Mouse (Mus musculus) cerebellum, postnatal 4 days (tissue): Measurements from ENCODE around the gene Supt5.

Experiments used
- DNase-seq, 2 experiments: peaks; one replicate each; pipeline ENCODE4 v3.0.0; 2022; ENCODE audit warnings: low spot score in 2 of 2, mixed read lengths in 1 of 2

The Supt5 gene

DNA sequence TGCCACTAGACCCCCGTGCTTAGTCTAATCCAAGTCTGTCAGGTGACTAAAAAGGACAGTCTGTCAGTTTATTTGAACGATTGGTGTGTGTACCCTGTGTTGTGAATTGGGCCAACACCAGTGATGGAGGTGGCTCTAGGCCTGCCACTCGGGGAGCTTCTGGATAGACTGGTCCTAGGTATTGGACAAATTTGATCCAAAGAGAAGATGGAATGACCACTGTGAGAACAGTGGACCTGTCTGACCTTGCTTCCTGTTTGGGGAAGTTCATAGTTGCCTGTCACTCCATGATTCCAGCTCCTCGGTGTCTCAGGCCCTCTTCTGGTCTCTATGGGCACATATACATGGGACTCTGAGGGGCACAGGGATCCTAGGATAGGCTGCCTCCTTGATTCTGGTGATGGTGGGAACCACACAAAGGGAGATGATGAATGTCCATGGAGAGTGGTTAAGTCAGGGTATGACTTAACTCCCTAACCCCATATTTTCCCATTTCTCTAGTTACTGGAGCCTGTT is 13.2 kb upstream of the Supt5 start:
- no peak for DNase-seq

DNA sequence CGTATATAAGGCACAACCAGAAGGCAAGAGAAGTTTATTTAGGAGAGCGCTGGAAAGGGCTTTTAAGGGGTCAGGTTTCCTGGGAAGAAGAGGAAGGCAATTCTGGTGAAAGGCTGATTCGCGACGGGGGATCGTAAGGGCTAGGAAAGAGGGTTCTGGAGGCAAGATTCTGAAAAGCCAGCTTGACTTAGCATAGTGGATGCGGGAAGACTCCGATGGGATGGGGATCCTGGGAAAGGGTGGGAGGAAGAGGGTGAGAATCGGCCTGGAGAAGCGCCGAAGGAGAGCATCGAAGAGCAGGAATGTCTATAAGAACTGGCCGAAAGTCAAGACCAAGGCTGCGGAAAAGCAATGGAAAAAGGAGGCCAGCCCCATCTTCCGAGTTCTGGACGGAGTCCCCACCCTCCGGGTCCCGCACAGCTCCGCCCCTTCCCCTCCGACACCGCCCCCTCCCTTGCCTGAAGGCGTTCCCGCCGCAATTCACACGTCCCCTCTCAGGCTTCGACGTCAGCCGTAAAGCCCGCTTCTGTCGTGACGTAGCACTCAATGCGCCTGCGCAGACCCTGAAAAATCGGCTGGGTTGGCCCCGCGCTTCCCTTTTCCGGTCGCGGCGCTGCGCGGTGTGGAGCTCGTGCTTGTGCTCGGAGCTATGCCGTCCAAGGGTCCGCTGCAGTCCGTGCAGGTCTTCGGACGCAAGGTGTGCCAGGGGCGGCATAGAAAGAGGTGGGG is 11.8 kb upstream of the Supt5 start, which contains the start of gene Rps16:
Rps16 (plus strand) TSS at position 498 of the 729 bp plus-strand sequence.
- DNase-seq = peak; percentile 98 to 99

DNA sequence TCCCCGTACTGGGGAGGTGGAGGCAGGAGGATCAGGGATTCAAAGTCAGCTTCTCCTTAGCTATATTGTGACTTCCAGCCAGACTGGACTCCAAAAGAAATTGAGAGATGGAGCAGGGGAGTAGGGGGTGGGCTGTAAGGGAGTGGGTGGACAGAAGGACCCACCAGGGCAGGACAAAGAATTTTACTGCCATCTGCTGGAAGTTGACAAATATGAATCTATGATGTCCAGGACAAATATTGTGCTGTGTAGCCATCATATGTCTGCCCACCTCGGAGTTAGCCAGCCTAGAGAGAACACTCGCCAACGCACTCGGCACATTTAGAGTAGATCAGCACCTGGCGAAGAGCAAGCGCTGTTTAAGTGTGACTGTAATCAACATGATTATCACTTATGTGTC is 10.1 kb upstream of the Supt5 start:
- no peak for DNase-seq

DNA sequence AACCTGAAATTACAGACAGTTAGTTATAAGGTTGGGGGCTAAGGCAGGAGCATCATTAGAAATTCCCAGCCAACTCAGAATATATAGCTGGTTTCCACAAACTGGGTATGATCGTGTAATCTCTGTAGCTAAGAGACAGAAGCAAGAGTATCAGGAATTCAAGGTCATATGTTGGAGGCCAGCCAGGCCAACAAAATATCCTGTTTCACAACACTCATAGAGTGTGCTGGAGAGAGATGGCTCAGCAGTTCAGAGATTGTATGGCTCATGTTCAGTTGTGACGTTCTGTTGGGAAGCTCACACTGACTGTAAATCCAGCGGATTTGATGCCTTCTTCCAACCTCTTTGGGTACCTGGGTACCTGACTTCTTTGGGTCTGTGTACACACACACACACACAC is 9.2 kb upstream of the Supt5 start:
- no peak for DNase-seq

DNA sequence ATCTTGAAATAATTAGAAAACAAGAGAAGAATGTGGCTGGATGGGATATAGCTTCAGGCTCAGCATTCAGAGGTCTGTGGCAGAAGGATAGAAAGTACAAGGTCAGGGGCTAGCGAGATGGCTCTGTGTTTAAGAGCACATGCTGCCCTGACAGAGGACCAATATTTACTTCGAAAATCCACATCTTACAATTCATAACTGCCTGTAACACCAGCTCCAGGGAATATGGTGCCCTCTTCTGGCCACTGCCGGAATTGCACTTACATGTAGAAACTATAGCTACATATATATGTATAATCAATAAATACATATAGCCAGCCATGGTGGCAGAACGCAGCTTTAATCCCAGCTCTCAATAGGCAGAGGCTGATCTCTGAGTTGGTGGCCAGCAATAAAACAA is 6.1 kb upstream of the Supt5 start:
- peak in 1 of 2 experiments; percentile 66 for DNase-seq

DNA sequence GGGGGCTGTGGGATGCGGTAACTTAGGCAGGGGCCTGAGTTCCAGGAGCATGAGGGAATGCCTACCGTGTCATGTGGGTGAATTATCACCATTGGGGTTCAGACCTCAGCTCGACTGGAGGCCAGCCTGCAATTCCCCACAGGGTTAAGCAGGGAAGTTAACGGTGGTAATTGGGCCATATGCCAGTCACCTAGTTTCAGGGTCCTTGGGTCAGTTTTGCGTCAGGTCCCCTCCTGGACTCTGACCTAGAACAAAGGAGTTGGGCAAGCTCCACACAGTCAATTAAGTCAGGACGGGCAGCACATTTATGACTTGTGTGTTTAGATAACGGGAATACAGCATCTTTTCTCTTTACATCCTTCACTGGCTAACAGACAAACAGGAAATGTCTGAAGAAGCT is 2.8 kb upstream of the Supt5 start:
- DNase-seq = no peak

DNA sequence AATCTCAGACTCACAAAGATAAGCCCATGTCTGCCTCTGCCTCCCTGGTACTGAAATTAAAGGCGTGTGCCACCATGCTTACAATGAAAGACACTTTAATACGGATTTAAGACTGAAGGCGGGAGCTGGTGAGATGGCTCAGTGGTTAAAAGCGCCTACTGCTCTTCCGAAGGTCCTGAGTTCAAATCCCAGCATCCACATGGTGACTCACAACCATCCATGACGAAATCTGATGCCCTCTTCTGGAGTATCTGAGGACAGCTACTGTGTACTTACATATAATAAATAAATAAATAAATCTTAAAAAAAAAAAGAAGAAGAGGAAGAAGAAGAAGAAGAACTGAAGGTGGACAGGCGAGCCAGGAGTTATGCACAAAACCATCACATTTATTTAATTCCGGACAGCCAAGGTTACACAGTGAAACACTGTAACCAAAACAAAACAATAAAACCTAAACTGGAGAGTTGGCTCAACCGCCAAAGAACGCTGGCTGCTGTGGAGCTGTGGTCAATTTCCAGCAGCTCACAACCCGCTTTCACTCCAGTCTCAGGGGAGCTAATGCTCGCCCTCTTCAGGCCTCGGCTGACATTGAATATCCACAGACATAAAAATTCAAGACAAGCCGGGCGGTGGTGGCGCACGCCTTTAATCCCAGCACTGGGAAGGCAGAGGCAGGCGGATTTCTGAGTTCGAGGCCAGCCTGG is 819 bp upstream of the Supt5 start:
- peak in 1 of 2 experiments; percentile 24 for DNase-seq

DNA sequence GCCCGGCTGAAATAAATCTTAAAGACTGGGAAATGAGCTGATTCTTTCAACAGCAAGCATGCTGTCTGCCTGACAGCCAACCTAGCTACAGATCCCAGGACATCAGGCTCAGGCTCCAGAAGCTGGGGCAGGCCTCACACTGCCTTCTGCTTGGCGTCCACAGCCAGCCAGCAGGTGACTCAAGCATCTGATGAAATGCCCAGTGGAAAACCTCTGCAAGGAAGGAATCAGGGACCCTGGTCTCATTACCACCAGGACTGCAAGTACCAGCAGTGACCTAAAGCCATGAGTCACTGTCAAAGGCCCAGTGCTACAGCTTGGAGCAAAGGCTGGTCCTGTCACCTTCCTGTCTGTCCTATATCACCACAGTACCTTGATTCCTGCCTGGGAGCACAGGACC is 3.1 kb downstream of the Supt5 start:
- no peak for DNase-seq

DNA sequence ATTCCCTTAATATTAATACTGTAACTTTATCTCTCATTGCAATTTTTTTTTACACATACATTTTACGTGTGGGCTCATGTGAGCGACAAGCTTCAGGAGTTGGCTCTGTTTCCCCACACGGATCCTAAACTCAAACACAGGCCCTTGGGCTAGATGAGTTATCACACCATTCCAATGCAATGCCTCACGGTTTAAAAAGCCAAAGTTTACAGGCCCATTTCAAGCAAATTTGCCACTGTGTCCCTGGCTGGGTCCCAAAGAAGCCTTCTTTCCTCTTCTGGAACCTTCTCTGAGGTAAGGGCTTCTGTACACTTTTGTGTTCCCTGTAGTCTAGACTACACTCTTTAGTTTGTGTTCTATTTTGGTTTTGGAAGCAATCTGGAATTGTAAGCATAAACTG is 4.0 kb downstream of the Supt5 start:
- no peak for DNase-seq

DNA sequence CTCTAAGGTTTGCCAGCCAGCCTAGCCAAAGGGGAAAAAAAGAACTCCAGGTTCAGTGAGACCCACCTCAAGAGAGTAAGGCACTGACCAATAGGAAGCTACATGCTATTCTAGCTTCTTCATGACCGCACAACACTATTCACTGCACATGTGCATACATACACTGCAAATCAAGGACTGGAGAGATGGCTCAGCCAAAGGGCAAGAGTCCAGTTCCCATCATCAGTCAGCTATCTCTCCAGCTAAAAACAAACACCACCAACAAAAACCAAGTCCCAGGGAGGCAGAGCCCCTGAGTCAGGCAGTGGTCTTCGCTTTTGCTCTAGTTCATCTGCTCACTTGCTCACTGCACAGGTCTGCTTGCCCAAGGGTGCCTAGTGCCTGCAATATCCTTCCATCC is 10.3 kb downstream of the Supt5 start:
- DNase-seq = no peak

DNA sequence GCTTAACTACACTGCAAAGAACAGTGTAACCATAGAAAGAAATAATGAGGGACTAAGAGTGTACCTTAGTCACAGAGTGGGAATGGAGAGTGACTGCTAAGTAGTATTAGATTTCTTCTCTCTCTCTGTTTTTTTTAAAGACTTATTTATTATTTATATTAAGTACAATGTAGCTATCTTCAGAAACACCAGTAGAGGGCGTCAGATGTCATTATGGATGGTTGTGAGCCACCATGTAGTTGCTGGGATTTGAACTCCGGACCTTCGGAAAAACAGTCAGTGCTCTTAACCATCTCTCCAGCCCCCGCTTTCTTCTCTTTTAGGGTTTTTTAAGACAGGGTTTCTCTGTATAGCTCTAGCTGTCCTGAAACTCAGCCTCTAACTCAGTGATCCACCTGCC is 12.1 kb downstream of the Supt5 start:
- DNase-seq = no peak

DNA sequence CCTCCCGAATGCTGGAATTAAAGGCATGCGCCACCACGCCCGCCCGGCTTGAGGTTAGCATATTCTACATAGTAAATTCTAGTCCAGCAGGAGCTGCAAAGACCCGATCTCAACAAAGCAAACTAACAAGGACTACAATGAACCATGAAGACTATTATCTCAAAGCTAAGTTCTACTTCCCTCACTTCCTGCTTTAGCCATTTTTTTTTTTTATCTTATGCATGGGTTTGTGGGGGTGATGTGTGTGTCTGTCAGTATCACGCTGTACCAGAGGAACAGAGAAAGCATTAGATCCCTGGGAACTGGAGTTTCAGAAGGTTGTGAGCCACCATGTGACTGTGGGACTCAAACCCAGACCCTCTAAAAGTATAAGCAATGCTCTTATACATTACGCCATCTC is 13.3 kb downstream of the Supt5 start:
- no peak for DNase-seq

DNA sequence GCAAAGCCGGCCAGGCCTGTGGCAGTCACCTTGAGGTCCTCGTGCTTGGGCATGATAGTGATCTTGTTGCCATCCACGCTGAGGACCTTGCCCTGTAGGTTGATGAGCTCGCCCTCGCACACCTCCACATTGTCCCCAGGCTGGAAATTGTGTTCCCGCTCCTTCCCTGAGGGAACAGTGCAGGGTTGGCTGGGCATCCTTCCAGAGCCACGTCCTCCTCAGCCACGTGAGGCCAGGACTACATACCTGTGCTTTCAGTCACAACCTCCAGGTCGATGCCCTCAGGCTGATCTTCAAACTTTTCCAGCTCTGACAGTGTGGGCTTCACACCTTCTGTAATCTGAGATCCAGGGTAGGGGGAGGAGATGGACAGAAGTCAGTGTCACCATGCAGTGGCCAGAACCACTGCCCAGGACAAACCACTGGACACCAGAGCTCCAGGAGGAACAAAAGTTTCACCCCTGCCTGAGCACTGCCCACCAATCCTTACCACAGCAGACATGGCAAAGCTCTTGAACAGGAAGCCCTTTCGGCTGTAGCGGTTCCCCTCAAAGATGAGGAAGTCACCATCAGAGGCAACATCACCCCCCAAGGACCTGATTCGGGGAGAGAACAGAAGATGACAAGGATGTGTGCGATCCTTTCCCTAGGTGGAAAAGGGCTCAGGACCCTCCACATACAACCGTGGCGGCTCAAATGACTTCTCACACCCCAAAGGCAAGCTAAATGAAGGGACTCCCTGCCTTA is 16.4 kb downstream of the Supt5 start:
- no peak for DNase-seq

DNA sequence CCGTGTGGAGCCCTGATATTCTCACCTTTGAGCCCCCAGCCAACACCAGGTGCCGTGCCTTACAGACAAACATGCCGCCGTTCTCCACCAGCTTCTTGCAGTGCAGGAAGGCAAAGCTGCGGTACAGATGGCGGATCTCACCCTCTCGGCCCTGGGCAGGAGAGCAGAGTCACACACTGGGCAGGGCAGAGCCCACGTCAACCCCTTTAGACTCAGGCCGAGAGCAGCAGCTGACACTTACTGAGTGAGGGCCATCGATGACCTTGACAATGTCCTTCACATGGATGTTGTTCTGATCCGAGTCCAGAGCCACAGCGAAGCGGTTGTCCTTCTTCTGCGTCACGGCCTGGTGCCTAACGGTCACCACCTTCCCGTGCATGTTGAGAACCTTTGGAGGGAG is 19.8 kb downstream of the Supt5 start:
- no peak for DNase-seq

DNA sequence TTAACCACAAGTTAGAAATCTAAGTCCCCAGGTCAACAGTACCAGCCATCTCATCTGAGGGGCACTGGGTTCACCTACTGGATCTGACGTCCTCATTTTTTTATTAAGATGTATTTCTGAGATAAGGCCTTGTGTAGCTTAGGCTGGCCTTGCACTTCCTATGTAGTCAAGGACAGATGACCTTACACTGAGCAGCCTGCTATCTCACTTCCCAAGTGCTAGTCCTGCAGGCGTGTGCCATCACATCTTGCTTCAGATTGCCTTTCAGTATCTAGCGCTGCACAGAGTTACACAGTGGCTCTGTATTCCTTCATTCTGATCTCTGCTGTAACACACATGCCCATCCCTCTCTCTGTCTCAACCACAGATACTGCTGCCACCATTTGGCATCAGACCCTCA is 20.5 kb downstream of the Supt5 start:
- no peak for DNase-seq

DNA sequence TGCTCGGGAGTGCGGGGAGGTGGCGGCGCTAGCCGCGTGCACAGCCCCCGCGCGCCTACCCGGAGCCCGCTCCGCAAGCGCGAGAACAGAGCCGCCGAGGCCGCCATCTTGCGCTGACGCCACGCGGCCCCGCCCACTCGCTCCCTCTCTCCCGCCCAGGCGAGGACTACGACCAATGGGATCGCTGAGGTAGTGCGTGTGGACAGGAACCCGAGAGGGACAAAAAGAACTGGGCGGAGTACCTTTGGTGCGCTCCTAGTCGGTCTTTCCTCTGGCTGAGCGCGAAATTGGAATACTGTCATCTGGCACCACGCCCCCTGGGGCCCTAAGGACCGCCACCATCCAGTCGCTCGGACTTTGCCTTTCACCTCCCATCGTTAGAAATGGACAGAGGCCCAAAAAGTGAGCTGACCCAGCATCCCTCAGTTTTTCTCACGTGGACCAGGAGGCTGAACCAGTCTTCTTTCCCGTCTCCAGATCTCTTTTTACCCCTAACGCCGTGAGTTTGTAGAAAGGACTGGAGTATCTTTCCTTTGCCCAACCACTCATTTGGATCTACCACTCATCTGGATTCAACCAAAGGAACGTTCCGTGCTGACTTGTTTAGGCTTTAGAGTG is 26.5 kb downstream of the Supt5 start, which contains the start of gene Timm50:
Timm50 (minus strand) TSS at position 147 of the 618 bp plus-strand sequence.
- peak; percentile 98 to 99 for DNase-seq

DNA sequence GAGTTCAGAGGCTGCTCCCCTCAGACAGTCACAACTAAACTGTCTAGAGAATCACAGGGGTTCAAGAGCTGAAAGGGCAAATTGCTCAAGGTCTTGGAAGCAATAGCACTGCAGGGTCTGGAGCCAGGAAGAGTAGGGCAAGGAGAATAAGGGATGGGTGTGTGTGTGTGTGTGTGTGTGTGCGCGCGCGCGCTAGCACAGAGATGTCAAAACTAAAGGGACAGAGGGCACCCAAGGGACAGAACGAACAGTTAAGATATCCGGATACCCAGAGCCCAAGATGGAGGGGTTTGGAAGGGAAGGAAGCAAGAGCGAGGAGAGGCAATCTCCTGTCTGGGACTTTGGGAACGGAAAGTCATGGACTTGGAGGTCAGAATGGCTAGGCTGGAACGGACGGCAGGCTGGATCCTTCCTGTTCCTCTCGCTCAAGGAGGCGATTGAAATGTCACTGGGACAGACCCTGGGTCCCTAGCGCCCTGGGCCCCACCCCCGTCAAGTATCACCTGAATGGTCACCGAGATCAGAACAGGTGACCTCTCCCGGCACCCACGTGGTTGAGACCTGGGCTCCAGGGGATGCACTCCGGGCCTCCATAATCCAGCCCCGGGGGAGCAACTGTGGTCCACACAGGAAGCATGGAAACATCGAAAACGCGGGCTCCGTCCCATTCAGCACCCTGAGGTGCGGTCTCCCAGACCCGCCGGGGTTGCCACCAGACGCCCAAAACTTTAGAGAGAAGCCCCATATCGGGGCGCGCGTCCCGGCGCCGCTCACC is 27.2 kb downstream of the Supt5 start:
- no peak for DNase-seq

DNA sequence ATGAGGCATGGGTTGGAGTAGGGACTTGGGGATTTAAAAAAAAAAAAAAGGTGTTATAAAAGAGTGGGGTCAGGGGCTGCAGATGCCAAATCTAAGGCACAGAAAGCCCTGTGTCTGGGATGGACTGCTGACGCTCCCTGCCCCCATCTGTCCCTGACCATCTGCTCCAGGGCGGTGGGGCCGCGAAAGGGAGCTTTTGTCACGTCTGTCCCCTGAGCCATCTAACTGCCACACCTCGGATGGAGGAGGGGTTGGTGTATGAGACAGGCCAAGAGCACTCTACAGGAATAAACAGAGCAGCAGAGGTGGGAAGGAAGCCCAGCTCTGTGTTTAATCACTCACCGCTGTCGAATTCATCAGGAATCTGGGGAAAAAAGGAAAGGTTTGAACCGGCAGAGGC is 28.8 kb downstream of the Supt5 start:
- DNase-seq = peak in 1 of 2 experiments; percentile 30

DNA sequence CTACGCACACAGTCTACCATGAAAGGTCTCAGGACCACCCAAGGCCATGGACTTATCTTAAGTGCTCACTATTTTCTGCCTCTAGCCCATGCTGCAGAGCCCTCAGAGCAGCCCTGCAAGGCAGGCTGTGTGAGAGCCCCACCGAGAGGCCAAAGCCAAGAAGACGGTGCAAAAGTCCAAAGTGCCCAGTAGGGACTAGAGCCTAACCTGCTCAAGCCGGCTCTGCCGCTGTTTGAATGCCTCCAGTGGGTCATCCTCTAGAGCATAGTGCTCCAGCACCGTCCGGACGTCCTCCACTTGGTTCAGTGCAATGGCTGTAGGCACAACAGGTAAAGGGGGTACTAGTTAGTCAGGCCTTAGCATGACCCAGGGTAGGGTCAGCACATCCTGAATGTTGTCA is 32.3 kb downstream of the Supt5 start:
- DNase-seq = no peak

DNA sequence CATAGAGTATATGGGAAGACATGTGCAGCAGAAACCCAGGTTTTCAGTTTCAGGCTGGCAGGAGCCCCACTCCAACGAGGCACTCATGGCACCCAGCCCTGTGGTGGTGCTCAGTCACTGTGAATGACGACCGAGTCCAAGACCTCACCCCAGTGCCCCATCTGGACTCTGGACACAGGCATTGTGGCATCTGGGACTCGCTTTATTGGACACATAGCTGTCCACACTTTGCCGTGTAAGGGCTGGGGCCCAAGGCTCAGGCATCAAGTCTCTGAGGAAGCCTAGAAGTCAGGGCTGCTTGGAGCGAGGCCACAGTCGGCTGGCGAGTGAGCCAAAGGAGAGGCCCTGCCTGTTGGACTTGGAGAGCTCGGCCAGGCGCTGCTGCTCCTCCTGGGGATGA is 32.9 kb downstream of the Supt5 start:
- peak in 1 of 2 experiments; percentile 63 for DNase-seq
